Mouse (Mus musculus) cerebellum, adult (tissue): ENCODE results near the gene Tcstv3.
"Not testable (repeated sequence)": the region's sequence is repeated elsewhere in the genome, so short reads cannot be mapped to it uniquely, and the experiment has no call there.

Source experiments
- ATAC-seq: cut with Nextera tagmentation; 2 replicates; pipeline ENCODE4 v1.9.2; 2017; ENCODE audit warnings: mild to moderate bottlenecking, moderate library complexity, mixed read lengths; ENCODE audit not compliant: insufficient number of reproducible peaks, low FRiP score, low TSS enrichment

Tcstv3 gene

GRCm38 (mm10) chr13:120316578-120316977 is at the start of gene Tcstv3:
TSS of gene Tcstv3 (plus strand) at chr13:120316878.
- not testable (repeated sequence) for ATAC-seq

GRCm38 (mm10) chr13:120277837-120278236 is 38.8 kb upstream of the Tcstv3 start:
- ATAC-seq = not testable (repeated sequence)

- ATAC-seq = no peak
These were observed 37.9 kb upstream of the Tcstv3 start for GRCm38 (mm10) chr13:120278784-120279183.

GRCm38 (mm10) chr13:120299324-120299894 is 17.3 kb upstream of the Tcstv3 start:
- ATAC-seq = no peak

GRCm38 (mm10) chr13:120299991-120300442 is 16.7 kb upstream of the Tcstv3 start, which contains the start of gene BC147527:
TSS of gene BC147527 (plus strand) at chr13:120300392.
- ATAC-seq = no peak

GRCm38 (mm10) chr13:120300853-120301252 is 15.8 kb upstream of the Tcstv3 start:
- no peak for ATAC-seq

GRCm38 (mm10) chr13:120310749-120311148 is 5.9 kb upstream of the Tcstv3 start:
- ATAC-seq = no peak

- no peak for ATAC-seq
These were observed 3.1 kb upstream of the Tcstv3 start for GRCm38 (mm10) chr13:120313584-120313983.

- no peak for ATAC-seq
These were observed 3.5 kb downstream of the Tcstv3 start for GRCm38 (mm10) chr13:120320183-120320582.

GRCm38 (mm10) chr13:120320721-120321120 is 4.0 kb downstream of the Tcstv3 start:
- no peak for ATAC-seq
